In the genomic region with DNA sequence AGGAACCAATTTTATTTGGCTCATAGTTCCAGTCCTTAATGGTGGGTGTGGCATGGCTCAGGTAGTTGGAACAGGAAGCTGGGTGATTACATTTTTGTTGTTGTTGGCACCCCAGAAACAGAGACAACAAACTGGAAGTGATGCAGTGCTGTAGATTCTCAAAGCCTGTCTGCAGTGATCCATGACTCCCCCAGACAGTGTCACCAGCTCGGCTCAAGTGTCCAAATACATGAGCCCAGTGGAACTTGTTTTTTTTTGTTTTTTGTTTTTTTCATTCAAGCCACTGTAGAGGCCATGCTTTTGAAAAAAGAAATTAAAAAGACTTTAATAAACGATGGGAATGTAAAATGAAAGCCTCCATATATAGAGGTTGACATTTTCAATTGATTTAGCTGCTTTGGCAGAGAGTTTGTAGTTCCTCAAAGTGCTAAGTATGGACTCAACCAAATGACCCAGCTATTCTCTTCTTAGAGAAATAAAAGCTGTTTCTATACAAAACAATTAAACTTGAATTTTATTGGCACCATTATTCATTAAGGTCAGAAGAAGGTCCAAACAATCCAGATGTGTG, we compare ENCODE assay signal across 19 mouse cellular contexts.
"Had no signal": no experiment of that assay in that cellular context is flagged by ENCODE, and none has a peak within 500 bp of the region (broad histone marks: within the 10 kb centered on the region; RNA-seq: fewer than 3 reads in every experiment).

No protein-coding gene starts in this region.

- H3K9me3 ChIP-seq: midbrain, embryonic 10.5 days; midbrain, embryonic 12.5 days; neural tube, embryonic 13.5 days; neural tube, embryonic 15.5 days had no signal

- H3K4me3 ChIP-seq: midbrain, embryonic 10.5 days; midbrain, embryonic 12.5 days; myocyte; neural tube, embryonic 13.5 days; neural tube, embryonic 15.5 days had no signal

- DNase-seq: lung, adult 18-20 months; lung, embryonic 14.5 days; lung, postnatal 10 days; lung, postnatal 4 days; midbrain, embryonic 14.5 days; retina, postnatal 1 day; right cerebral cortex, adult 18-20 months; right cerebral cortex, postnatal 25 days; right cerebral cortex, postnatal 4 days; spleen, adult 18-20 months; thymus, adult 18-20 months; thymus, postnatal 14 days; thymus, postnatal 36 days had no signal

- H3K27ac ChIP-seq: midbrain, embryonic 10.5 days; midbrain, embryonic 12.5 days; neural tube, embryonic 13.5 days; neural tube, embryonic 15.5 days had no signal

- H3K9ac ChIP-seq: lung, embryonic 14.5 days; midbrain, embryonic 12.5 days; neural tube, embryonic 13.5 days; neural tube, embryonic 15.5 days had no signal

- ATAC-seq: midbrain, embryonic 16.5 days had no signal

- H3K4me1 ChIP-seq: midbrain, embryonic 10.5 days; midbrain, embryonic 12.5 days; neural tube, embryonic 13.5 days; neural tube, embryonic 15.5 days had no signal

- H3K4me2 ChIP-seq: lung, embryonic 14.5 days; midbrain, embryonic 12.5 days; neural tube, embryonic 13.5 days; neural tube, embryonic 15.5 days had no signal

- H3K27me3 ChIP-seq: midbrain, embryonic 12.5 days; neural tube, embryonic 13.5 days; neural tube, embryonic 15.5 days had no signal

- H3K36me3 ChIP-seq: midbrain, embryonic 12.5 days; neural tube, embryonic 13.5 days; neural tube, embryonic 15.5 days had no signal
